15 mouse cellular contexts compared by ENCODE assay signal in the genomic region with DNA sequence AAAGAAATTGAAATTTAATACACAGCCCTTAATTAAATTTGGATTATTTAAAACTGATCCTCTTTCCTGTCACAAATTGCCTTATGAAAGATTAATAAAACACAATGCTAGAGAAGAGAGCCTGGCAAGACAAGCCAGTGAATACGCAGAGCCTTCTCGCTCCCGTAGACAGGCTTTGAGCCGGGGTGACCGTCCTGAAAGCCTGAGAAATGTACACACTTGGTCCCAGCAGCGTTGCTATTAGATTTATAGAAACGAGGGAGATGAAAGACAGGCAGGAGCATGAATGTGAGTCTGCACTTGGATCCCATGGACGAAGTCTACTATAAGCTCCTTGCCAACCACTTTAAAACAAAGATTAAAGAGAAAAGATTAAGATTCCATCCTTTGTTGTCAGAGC.
DNase-seq lines count a peak whose midpoint lies in the region; ATAC-seq and TF ChIP-seq lines count a peak whose summit lies in the region.
"Had no signal": no experiment of that assay in that cellular context is flagged by ENCODE, and none has a peak within 500 bp of the region (broad histone marks: within the 10 kb centered on the region; RNA-seq: fewer than 3 reads in every experiment).

No protein-coding gene starts in this region.

- no peak for TF ChIP-seq CTCF in lung, embryonic 14.5 days (IDR thresholded peaks at IDR 0.05; ENCODE audit: low read depth)

- H3K9ac ChIP-seq in lung, embryonic 14.5 days = no peak overlapping the region
- no peak overlapping the region for H3K9ac ChIP-seq in forebrain, embryonic 14.5 days (ENCODE audit: low read length)
- H3K9ac ChIP-seq in hindbrain, embryonic 16.5 days (ENCODE audit: low read depth, low read length) = peak overlapping the region; percentile 17
- H3K9ac ChIP-seq: embryonic facial prominence, embryonic 13.5 days had no signal

- no peaks in the 10 kb centered on the region for H3K27me3 ChIP-seq in lung, embryonic 14.5 days (ENCODE audit: insufficient read depth, low read length)
- H3K27me3 ChIP-seq in forebrain, embryonic 14.5 days (replicated peaks; ENCODE audit: control insufficient read depth, insufficient read depth, low read length) = no peaks in the 10 kb centered on the region
- no peaks in the 10 kb centered on the region for H3K27me3 ChIP-seq in hindbrain, embryonic 16.5 days (replicated peaks; ENCODE audit: control insufficient read depth, insufficient read depth, low read length)
- no peaks in the 10 kb centered on the region for H3K27me3 ChIP-seq in heart, embryonic 10.5 days (ENCODE audit: insufficient read depth, poor library complexity, severe bottlenecking)
- H3K27me3 ChIP-seq: embryonic facial prominence, embryonic 13.5 days had no signal

- no peaks in the 10 kb centered on the region for H3K9me3 ChIP-seq in lung, embryonic 14.5 days (ENCODE audit: low read depth, low read length)
- H3K9me3 ChIP-seq in forebrain, embryonic 14.5 days (replicated peaks; ENCODE audit: control insufficient read depth, low read length) = no peaks in the 10 kb centered on the region
- no peaks in the 10 kb centered on the region for H3K9me3 ChIP-seq in hindbrain, embryonic 16.5 days (ENCODE audit: control insufficient read depth, low read length)
- no peaks in the 10 kb centered on the region for H3K9me3 ChIP-seq in heart, embryonic 10.5 days
- H3K9me3 ChIP-seq: embryonic facial prominence, embryonic 13.5 days had no signal

- H3K27ac ChIP-seq in lung, embryonic 14.5 days (ENCODE audit: low read depth) = no peak overlapping the region
- peak overlapping the region; percentile 22; the same call in 1 of the 2 replicates for H3K27ac ChIP-seq in forebrain, embryonic 14.5 days (ENCODE audit: low read depth, low read length)
- H3K27ac ChIP-seq in hindbrain, embryonic 16.5 days (ENCODE audit: low read depth, low read length) = no peak overlapping the region
- H3K27ac ChIP-seq in heart, embryonic 10.5 days = no peak overlapping the region
- H3K27ac ChIP-seq: embryonic facial prominence, embryonic 13.5 days; left cerebral cortex, adult 2 months had no signal

- H3K4me3 ChIP-seq in lung, embryonic 14.5 days (ENCODE audit: low read depth, low read length) = no peak overlapping the region
- no peak overlapping the region for H3K4me3 ChIP-seq in forebrain, embryonic 14.5 days (ENCODE audit: low read depth, low read length)
- no peak overlapping the region for H3K4me3 ChIP-seq in hindbrain, embryonic 16.5 days (ENCODE audit: low read length)
- no peak overlapping the region for H3K4me3 ChIP-seq in heart, embryonic 10.5 days
- H3K4me3 ChIP-seq: embryonic facial prominence, embryonic 13.5 days; left cerebral cortex, adult 2 months; myocyte had no signal

- 0 out of 2 replicates have a peak, but pooled peaks cover 8% of the 10 kb centered on the region for H3K4me1 ChIP-seq in lung, embryonic 14.5 days (ENCODE audit: insufficient read depth)
- H3K4me1 ChIP-seq in forebrain, embryonic 14.5 days (ENCODE audit: control insufficient read depth, insufficient read depth, low read length) = peaks cover 12% of the 10 kb centered on the region; the same call in 1 of the 2 replicates
- no peaks in the 10 kb centered on the region; the same call in 1 of the 2 replicates for H3K4me1 ChIP-seq in hindbrain, embryonic 16.5 days (ENCODE audit: control insufficient read depth, insufficient read depth, low read depth, low read length)
- peaks cover 5% of the 10 kb centered on the region; the same call in 1 of the 2 replicates for H3K4me1 ChIP-seq in heart, embryonic 10.5 days

- H3K4me2 ChIP-seq in lung, embryonic 14.5 days = no peak overlapping the region
- H3K4me2 ChIP-seq in forebrain, embryonic 14.5 days (ENCODE audit: low read length) = no peak overlapping the region
- no peak overlapping the region for H3K4me2 ChIP-seq in hindbrain, embryonic 16.5 days (ENCODE audit: low read length)
- H3K4me2 ChIP-seq: embryonic facial prominence, embryonic 13.5 days had no signal

- no peaks in the 10 kb centered on the region for H3K36me3 ChIP-seq in lung, embryonic 14.5 days (ENCODE audit: insufficient read depth)
- H3K36me3 ChIP-seq in forebrain, embryonic 14.5 days (ENCODE audit: control insufficient read depth, insufficient read depth, low read length) = no peaks in the 10 kb centered on the region
- no peaks in the 10 kb centered on the region for H3K36me3 ChIP-seq in hindbrain, embryonic 16.5 days (ENCODE audit: control insufficient read depth, insufficient read depth, low read length)
- no peaks in the 10 kb centered on the region for H3K36me3 ChIP-seq in heart, embryonic 10.5 days
- H3K36me3 ChIP-seq: embryonic facial prominence, embryonic 13.5 days had no signal

- 33% methylated on average over 8 of the region's 8 CpGs for WGBS in lung, embryonic 14.5 days
- WGBS in forebrain, embryonic 14.5 days = 26% methylated on average over 8 of the region's 8 CpGs
- 45% methylated on average over 8 of the region's 8 CpGs for WGBS in hindbrain, embryonic 16.5 days
- WGBS in heart, embryonic 10.5 days = 71% methylated on average over 8 of the region's 8 CpGs

- no peak for ATAC-seq in lung, embryonic 14.5 days (ENCODE audit: insufficient read depth)
- peak; percentile 61; the same call in 1 of the 2 replicates for ATAC-seq in forebrain, embryonic 14.5 days
- peak; percentile 43; the same call in 1 of the 2 replicates for ATAC-seq in hindbrain, embryonic 16.5 days
- ATAC-seq in erythroid progenitor cell, adult 5-6 weeks (replicated peaks; ENCODE audit: low FRiP score, poor library complexity, severe bottlenecking) = no peak

- peak; percentile 12 for DNase-seq in lung, embryonic 14.5 days
- no peak for DNase-seq in lung, postnatal 36 days
- peak; percentile 36 for DNase-seq in forebrain, embryonic 14.5 days (ENCODE audit: low spot score)
- DNase-seq in cerebellum, adult 9-10 months = no peak
- no peak for DNase-seq in heart, embryonic 10.5 days (ENCODE audit: low spot score)
- DNase-seq: heart, postnatal 14 days; kidney, postnatal 36 days; liver; lung, postnatal 10 days; right cerebral cortex, postnatal 4 days had no signal

Comparison
In these comparisons a context has a peak if more than half of its experiments do, and no peak if none do; other contexts are left out.
1. DNase-seq: peak in lung, embryonic 14.5 days (single experiment) and forebrain, embryonic 14.5 days (single experiment); none in lung, postnatal 36 days (single experiment), cerebellum, adult 9-10 months (single experiment) and heart, embryonic 10.5 days (single experiment).
2. ATAC-seq: peak in forebrain, embryonic 14.5 days (single experiment) and hindbrain, embryonic 16.5 days (single experiment); none in lung, embryonic 14.5 days (single experiment) and erythroid progenitor cell, adult 5-6 weeks (single experiment).